Mouse (Mus musculus): Measurements from ENCODE around the gene Bend7. TPM values are rescaled to one million over a fixed set of nuclear protein-coding genes. Genes with fewer than 3 reads are reported as not detected.

Bend7 gene
- polyA plus RNA-seq, 1 experiment from 2014 or later = 2.3 TPM

GRCm38 (mm10) chr2:4791646-4792045 lies 74.0 kb downstream of the Bend7 start:
- ATAC-seq (replicated peaks; ENCODE audit: extremely low read depth, insufficient read depth, low FRiP score) = no peak
- H3K27me3 ChIP-seq (ENCODE audit: control insufficient read depth, insufficient read depth, low read length) = no peaks in the 10 kb centered on the region
- H3K4me1 ChIP-seq (ENCODE audit: control insufficient read depth, insufficient read depth, low read length) = peaks cover 3% of the 10 kb centered on the region; the same call in 1 of the 2 replicates
- H3K27ac ChIP-seq (ENCODE audit: low read length) = no peak overlapping the region
- no peaks in the 10 kb centered on the region for H3K36me3 ChIP-seq (ENCODE audit: control insufficient read depth, insufficient read depth)
- no peak overlapping the region for H3K4me2 ChIP-seq (ENCODE audit: low read depth, low read length)
- H3K4me3 ChIP-seq (ENCODE audit: low read length) = no peak overlapping the region
- no peak overlapping the region for H3K9ac ChIP-seq (ENCODE audit: low read length)
- whole genome bisulfite sequencing = 81% methylated on average over 8 of the region's 8 CpGs
- H3K9me3 ChIP-seq (replicated peaks; ENCODE audit: control insufficient read depth, low read length) = no peaks in the 10 kb centered on the region

GRCm38 (mm10) chr2:4792554-4792953 lies 74.9 kb downstream of the Bend7 start:
- 86% methylated on average over 4 of the region's 4 CpGs for WGBS
- no peak overlapping the region for H3K9ac ChIP-seq (ENCODE audit: low read length)

GRCm38 (mm10) chr2:4802395-4803176 lies 85.0 kb downstream of the Bend7 start:
- H3K9me3 ChIP-seq (replicated peaks; ENCODE audit: control insufficient read depth, low read length) = no peaks in the 10 kb centered on the region
- no peak overlapping the region for H3K4me2 ChIP-seq (ENCODE audit: low read depth, low read length)
- H3K4me1 ChIP-seq (ENCODE audit: control insufficient read depth, insufficient read depth, low read length) = no peaks in the 10 kb centered on the region
- H3K4me3 ChIP-seq (ENCODE audit: low read length) = no peak overlapping the region
- ATAC-seq (replicated peaks; ENCODE audit: extremely low read depth, insufficient read depth, low FRiP score) = no peak
- no peak overlapping the region for H3K9ac ChIP-seq (ENCODE audit: low read length)
- WGBS = 56% methylated on average over 18 of the region's 18 CpGs
- H3K27me3 ChIP-seq (ENCODE audit: control insufficient read depth, insufficient read depth, low read length) = no peaks in the 10 kb centered on the region
- H3K36me3 ChIP-seq (ENCODE audit: control insufficient read depth, insufficient read depth) = no peaks in the 10 kb centered on the region
- no peak overlapping the region for H3K27ac ChIP-seq (ENCODE audit: low read length)

More at GRCm38 (mm10) chr2:4792554-4792953, 74.9 kb downstream of the Bend7 start:
- no peak overlapping the region for H3K4me3 ChIP-seq (ENCODE audit: low read length)
- no peaks in the 10 kb centered on the region for H3K27me3 ChIP-seq (ENCODE audit: control insufficient read depth, insufficient read depth, low read length)
- H3K36me3 ChIP-seq (ENCODE audit: control insufficient read depth, insufficient read depth) = no peaks in the 10 kb centered on the region
- H3K4me2 ChIP-seq (ENCODE audit: low read depth, low read length) = no peak overlapping the region
- no peak for ATAC-seq (replicated peaks; ENCODE audit: extremely low read depth, insufficient read depth, low FRiP score)
- H3K4me1 ChIP-seq (ENCODE audit: control insufficient read depth, insufficient read depth, low read length) = peaks cover 3% of the 10 kb centered on the region; the same call in 1 of the 2 replicates
- no peak overlapping the region for H3K27ac ChIP-seq (ENCODE audit: low read length)
- no peaks in the 10 kb centered on the region for H3K9me3 ChIP-seq (replicated peaks; ENCODE audit: control insufficient read depth, low read length)

- H3K27me3 ChIP-seq (ENCODE audit: control insufficient read depth, insufficient read depth, low read length) = peaks cover 2% of the 10 kb centered on the region; the same call in 1 of the 2 replicates
- no peaks in the 10 kb centered on the region for H3K36me3 ChIP-seq (ENCODE audit: control insufficient read depth, insufficient read depth)
- ATAC-seq (replicated peaks; ENCODE audit: extremely low read depth, insufficient read depth, low FRiP score) = no peak
- no peaks in the 10 kb centered on the region for H3K9me3 ChIP-seq (replicated peaks; ENCODE audit: control insufficient read depth, low read length)
- H3K9ac ChIP-seq (ENCODE audit: low read length) = no peak overlapping the region
- H3K4me1 ChIP-seq (ENCODE audit: control insufficient read depth, insufficient read depth, low read length) = no peaks in the 10 kb centered on the region
- no peak overlapping the region for H3K27ac ChIP-seq (ENCODE audit: low read length)
- H3K4me3 ChIP-seq (ENCODE audit: low read length) = no peak overlapping the region
- WGBS = 51% methylated on average over 5 of the region's 5 CpGs
- H3K4me2 ChIP-seq (ENCODE audit: low read depth, low read length) = no peak overlapping the region
Observed at GRCm38 (mm10) chr2:4816308-4816707, 98.7 kb downstream of the Bend7 start.

- H3K27ac ChIP-seq (ENCODE audit: low read length) = no peak overlapping the region
- no peaks in the 10 kb centered on the region for H3K9me3 ChIP-seq (replicated peaks; ENCODE audit: control insufficient read depth, low read length)
- 3% methylated on average over 10 of the region's 10 CpGs for WGBS
- H3K4me3 ChIP-seq (ENCODE audit: low read length) = no peak overlapping the region
- H3K36me3 ChIP-seq (ENCODE audit: control insufficient read depth, insufficient read depth) = no peaks in the 10 kb centered on the region
- no peaks in the 10 kb centered on the region for H3K4me1 ChIP-seq (ENCODE audit: control insufficient read depth, insufficient read depth, low read length)
- H3K9ac ChIP-seq (ENCODE audit: low read length) = no peak overlapping the region
- H3K4me2 ChIP-seq (ENCODE audit: low read depth, low read length) = no peak overlapping the region
- peaks cover 2% of the 10 kb centered on the region; the same call in 1 of the 2 replicates for H3K27me3 ChIP-seq (ENCODE audit: control insufficient read depth, insufficient read depth, low read length)
- no peak for ATAC-seq (replicated peaks; ENCODE audit: extremely low read depth, insufficient read depth, low FRiP score)
Observed at GRCm38 (mm10) chr2:4817678-4818077, 100.0 kb downstream of the Bend7 start.

GRCm38 (mm10) chr2:4820230-4820629 lies 102.6 kb downstream of the Bend7 start:
- peaks cover 2% of the 10 kb centered on the region; the same call in 1 of the 2 replicates for H3K27me3 ChIP-seq (ENCODE audit: control insufficient read depth, insufficient read depth, low read length)
- no peak for ATAC-seq (replicated peaks; ENCODE audit: extremely low read depth, insufficient read depth, low FRiP score)
- no peak overlapping the region for H3K4me2 ChIP-seq (ENCODE audit: low read depth, low read length)

GRCm38 (mm10) chr2:4824067-4824466 lies 106.4 kb downstream of the Bend7 start:
- no peak overlapping the region for H3K27ac ChIP-seq (ENCODE audit: low read length)
- WGBS = 56% methylated on average over 9 of the region's 9 CpGs
- no peaks in the 10 kb centered on the region for H3K9me3 ChIP-seq (replicated peaks; ENCODE audit: control insufficient read depth, low read length)
- ATAC-seq (replicated peaks; ENCODE audit: extremely low read depth, insufficient read depth, low FRiP score) = no peak
- H3K36me3 ChIP-seq (ENCODE audit: control insufficient read depth, insufficient read depth) = no peaks in the 10 kb centered on the region
- H3K4me1 ChIP-seq (ENCODE audit: control insufficient read depth, insufficient read depth, low read length) = no peaks in the 10 kb centered on the region
- H3K9ac ChIP-seq (ENCODE audit: low read length) = no peak overlapping the region
- H3K4me2 ChIP-seq (ENCODE audit: low read depth, low read length) = no peak overlapping the region
- H3K27me3 ChIP-seq (ENCODE audit: control insufficient read depth, insufficient read depth, low read length) = no peaks in the 10 kb centered on the region
- H3K4me3 ChIP-seq (ENCODE audit: low read length) = no peak overlapping the region

More at GRCm38 (mm10) chr2:4820230-4820629, 102.6 kb downstream of the Bend7 start:
- no peaks in the 10 kb centered on the region for H3K4me1 ChIP-seq (ENCODE audit: control insufficient read depth, insufficient read depth, low read length)
- no peaks in the 10 kb centered on the region for H3K9me3 ChIP-seq (replicated peaks; ENCODE audit: control insufficient read depth, low read length)
- no peaks in the 10 kb centered on the region for H3K36me3 ChIP-seq (ENCODE audit: control insufficient read depth, insufficient read depth)
- 52% methylated on average over 3 of the region's 3 CpGs for WGBS
- no peak overlapping the region for H3K9ac ChIP-seq (ENCODE audit: low read length)
- H3K27ac ChIP-seq (ENCODE audit: low read length) = no peak overlapping the region
- no peak overlapping the region for H3K4me3 ChIP-seq (ENCODE audit: low read length)

GRCm38 (mm10) chr2:4828032-4828431 lies 110.4 kb downstream of the Bend7 start:
- no peak overlapping the region for H3K27ac ChIP-seq (ENCODE audit: low read length)
- no peak overlapping the region for H3K4me2 ChIP-seq (ENCODE audit: low read depth, low read length)
- no peaks in the 10 kb centered on the region for H3K36me3 ChIP-seq (ENCODE audit: control insufficient read depth, insufficient read depth)
- H3K4me3 ChIP-seq (ENCODE audit: low read length) = no peak overlapping the region
- H3K9me3 ChIP-seq (replicated peaks; ENCODE audit: control insufficient read depth, low read length) = no peaks in the 10 kb centered on the region
- 68% methylated on average over 5 of the region's 5 CpGs for WGBS
- ATAC-seq (replicated peaks; ENCODE audit: extremely low read depth, insufficient read depth, low FRiP score) = no peak
- H3K9ac ChIP-seq (ENCODE audit: low read length) = no peak overlapping the region
- H3K4me1 ChIP-seq (ENCODE audit: control insufficient read depth, insufficient read depth, low read length) = no peaks in the 10 kb centered on the region
- no peaks in the 10 kb centered on the region for H3K27me3 ChIP-seq (ENCODE audit: control insufficient read depth, insufficient read depth, low read length)

GRCm38 (mm10) chr2:4828446-4828997 lies 110.9 kb downstream of the Bend7 start:
- H3K27ac ChIP-seq (ENCODE audit: low read length) = no peak overlapping the region
- no peaks in the 10 kb centered on the region for H3K4me1 ChIP-seq (ENCODE audit: control insufficient read depth, insufficient read depth, low read length)
- H3K36me3 ChIP-seq (ENCODE audit: control insufficient read depth, insufficient read depth) = no peaks in the 10 kb centered on the region
- ATAC-seq (replicated peaks; ENCODE audit: extremely low read depth, insufficient read depth, low FRiP score) = no peak
- no peak overlapping the region for H3K9ac ChIP-seq (ENCODE audit: low read length)
- H3K9me3 ChIP-seq (replicated peaks; ENCODE audit: control insufficient read depth, low read length) = no peaks in the 10 kb centered on the region
- no peak overlapping the region for H3K4me3 ChIP-seq (ENCODE audit: low read length)
- H3K27me3 ChIP-seq (ENCODE audit: control insufficient read depth, insufficient read depth, low read length) = no peaks in the 10 kb centered on the region
- H3K4me2 ChIP-seq (ENCODE audit: low read depth, low read length) = no peak overlapping the region
- WGBS = 78% methylated on average over 6 of the region's 6 CpGs
